Mouse (Mus musculus) spleen, embryonic (tissue): ENCODE measurements around the gene Vsig1.

Experiments
- CTCF ChIA-PET: fragments of 350-600 bp; sonication (Branson Sonifier 250); formaldehyde crosslinking; loops from one replicate; lab custom pipeline; 2022; lab: Charles Lee

Vsig1 gene

DNA sequence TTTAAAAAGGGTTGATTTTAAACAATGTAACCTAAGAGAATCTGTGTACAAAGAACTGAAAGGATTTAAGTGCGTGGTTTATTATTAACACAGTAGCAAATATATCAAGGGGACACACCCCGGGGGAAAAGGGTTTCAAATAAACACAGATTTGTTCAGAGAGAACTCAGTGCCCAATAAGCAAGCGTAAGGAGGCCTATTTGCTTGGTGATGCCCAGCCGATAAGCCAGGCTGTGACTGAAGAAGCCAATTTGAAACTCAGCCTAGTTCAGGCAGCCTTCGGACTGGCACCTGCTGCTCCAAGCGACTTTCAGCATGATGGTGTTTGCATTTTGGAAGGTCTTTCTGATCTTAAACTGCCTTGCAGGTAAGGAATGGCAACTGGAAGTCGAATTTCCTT is at the start of gene Vsig1:
Vsig1 (plus strand) TSS at position 249 of the 400 bp plus-strand sequence.
- CTCF ChIA-PET, result no interaction called here

DNA sequence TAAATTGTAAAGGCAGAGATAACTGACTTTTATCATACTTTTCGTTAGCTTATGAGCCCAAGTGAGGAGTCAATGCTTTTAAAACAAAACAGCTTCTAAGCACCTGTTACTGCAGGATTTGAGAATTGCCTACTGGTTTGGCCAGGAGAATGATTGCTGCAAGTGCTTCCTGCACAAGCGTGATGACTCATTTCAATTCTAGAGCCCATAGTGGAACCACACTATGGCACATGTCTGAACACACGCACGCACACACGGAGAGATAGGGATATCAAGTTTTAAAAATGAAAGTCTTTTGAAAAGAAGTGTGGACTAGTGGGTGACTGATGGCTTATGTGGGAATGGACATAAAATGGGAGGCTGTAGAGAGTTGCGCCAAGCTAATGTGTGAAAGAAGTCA is 44.6 kb upstream of the Vsig1 start:
- CTCF ChIA-PET, result no interaction called here

DNA sequence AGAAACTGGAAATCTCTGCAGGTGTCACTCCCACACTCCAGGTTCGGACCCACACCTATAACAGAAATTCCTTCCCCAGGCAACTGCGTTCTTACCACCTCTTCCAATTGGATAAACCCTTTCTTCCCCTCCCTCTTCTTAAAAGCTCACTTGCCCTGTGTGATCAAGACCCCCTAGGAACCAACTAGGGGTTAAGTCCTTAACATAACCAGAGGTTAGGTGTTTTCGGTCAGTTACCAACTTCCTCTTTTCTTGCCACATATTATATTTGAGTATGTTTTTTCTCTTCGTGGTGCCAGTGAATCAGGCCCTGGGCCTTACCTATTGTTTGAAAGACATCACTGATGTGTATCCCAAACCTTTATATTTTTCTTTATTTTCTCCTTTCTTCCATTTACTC is 44.0 kb upstream of the Vsig1 start:
- CTCF ChIA-PET, result no interaction called here

DNA sequence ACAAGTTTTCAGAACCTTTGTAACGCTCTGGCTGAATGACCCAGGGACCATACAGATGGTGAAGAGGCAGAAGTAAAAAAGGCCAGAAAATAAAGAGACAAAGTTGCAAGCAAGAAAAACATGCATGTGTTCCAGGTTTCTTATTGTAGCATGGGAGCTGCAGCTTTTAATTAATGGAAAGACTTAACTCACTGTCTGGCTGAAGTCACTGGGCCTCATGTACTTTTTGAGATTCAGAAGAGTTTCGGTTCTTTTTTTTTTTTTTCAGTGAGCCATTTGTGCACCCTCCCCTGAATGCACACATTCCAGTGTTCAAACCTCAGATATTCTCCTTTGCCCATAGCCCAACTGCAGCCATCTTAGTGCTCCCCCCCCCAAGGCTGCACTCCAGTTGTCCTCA is 20.2 kb upstream of the Vsig1 start:
- CTCF ChIA-PET, result no interaction called here

DNA sequence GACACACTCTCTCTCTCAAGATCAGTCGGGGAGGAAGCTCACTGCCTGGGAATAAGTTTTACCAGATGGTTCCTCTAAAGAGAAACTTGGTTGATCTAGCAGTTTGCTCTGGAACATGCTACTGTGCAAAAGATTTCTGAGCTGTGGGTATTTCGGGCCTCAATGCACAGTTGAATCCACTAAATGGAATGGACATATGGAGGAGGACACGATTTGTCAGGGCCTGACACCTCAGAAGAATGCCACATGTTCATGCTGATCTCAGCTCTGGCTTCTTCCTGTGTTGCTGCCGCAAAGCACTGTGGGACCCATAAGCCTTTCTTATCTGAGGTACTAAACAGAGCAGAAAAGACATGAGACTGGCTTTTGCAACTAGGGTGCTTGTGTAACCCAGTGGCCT is 15.6 kb upstream of the Vsig1 start:
- CTCF ChIA-PET, result no interaction called here

DNA sequence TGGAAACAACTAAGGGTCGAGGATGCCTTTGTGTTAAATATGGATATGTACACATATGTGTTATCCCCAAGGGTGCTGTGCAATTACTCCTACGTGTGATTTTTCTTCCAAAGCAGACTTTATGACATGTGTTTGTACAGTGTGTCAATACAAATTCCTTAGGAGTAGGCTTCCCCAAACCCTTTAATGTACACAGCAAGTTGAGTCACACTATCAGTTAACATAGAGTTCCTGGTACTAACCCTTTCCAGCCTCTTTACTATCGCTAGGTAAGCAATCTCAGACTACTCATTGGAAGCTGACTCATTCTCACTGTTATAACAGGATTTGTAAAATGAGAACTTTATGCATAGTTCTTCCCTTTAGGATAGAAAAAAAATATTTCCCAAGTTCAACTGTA is 3.9 kb upstream of the Vsig1 start:
- CTCF ChIA-PET, result no interaction called here

DNA sequence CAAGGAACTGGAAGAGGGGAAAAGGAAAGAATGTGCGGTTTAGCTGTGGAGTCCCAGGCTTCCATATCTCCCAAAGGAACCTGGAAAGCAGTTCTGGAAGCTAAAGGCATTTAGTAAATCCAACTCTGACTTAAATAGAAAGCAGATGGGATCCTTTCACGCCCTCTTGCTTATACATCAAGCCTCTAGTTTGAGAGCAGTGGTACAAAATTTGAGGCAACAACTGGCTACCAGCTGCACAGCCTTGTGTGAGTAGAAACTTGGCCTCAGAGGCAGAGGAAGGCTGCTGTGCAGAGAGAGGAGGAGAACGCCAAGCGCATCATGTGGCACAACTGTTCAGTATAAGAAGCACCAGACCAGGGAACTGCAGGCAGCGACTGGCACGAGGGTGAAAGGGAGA is 13.9 kb downstream of the Vsig1 start:
- CTCF ChIA-PET, result no interaction called here

DNA sequence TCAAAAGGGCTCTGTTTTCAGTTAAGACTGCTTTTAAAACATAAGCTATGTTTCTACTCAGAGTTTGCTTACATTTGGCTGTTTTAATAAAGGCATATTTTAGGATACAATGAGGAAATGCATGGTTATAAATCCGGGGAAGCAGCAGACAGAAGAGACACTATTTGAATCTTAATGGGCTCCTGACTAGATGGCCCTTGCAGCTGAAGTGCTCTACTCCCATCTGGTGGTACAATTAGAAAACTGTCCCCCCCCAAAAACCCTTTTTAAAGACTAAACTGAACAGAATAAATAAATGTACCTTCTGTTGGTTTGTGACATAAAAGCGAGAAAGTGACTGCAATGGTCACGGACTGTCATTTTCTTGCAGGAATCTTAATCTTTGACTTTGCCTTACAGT is 24.7 kb downstream of the Vsig1 start:
- CTCF ChIA-PET, result no interaction called here

DNA sequence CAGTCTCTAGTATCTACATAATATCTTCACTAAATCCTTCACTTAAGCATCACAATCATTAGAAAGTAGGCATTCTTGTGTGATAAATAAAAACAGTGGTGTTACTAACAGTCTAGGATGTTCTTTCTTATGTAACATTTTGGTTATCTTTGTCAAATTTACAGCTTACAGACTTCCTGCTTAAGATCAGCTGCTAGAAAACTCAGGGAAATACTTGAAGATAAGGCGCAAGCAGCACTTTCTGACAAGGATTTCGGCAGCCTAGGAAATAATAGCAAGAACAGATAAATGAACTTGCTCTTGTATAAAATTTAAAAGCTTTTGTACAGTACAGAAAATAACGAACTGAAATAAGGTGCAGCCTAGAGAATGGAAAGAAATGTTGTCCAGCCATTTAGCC is 25.9 kb downstream of the Vsig1 start:
- CTCF ChIA-PET, result no interaction called here

DNA sequence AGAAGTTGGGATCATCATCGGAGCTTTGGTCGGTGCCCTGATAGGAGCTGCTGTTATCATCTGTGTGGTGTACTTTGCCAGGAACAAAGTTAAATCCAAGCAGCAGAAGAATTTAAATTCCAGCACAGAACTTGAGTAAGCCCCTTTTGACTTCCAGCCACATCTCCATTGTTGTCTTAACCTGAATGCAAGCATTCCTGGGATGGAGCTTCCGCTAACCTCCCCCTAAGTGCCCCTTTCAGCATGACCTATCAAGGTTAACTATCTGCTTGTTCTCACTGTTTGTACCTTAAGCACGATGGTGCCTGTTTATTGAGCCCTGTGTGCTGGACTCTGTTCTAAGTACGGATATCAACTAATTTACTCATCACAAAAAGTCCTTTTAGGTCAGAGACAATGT is 28.9 kb downstream of the Vsig1 start:
- CTCF ChIA-PET, result no interaction called here

DNA sequence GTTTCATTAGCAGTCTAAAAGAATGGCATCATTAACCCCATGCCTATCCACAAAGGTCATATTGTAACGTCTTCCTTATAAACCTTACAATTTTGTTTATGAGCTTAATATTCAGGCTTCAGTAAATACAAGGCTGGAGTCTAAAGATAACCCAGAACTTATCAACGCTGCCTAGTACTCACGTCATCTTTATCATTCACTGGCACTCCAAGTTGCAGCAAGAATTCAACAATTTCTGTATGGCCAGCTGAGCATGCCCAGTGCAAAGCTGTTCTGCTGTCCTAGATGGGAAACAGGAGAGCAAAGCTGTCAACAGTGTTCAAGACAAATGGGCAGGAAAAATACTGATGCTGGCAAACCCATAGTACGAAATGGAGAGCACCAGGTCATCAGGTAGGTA is 46.2 kb downstream of the Vsig1 start:
- CTCF ChIA-PET, result no interaction called here

DNA sequence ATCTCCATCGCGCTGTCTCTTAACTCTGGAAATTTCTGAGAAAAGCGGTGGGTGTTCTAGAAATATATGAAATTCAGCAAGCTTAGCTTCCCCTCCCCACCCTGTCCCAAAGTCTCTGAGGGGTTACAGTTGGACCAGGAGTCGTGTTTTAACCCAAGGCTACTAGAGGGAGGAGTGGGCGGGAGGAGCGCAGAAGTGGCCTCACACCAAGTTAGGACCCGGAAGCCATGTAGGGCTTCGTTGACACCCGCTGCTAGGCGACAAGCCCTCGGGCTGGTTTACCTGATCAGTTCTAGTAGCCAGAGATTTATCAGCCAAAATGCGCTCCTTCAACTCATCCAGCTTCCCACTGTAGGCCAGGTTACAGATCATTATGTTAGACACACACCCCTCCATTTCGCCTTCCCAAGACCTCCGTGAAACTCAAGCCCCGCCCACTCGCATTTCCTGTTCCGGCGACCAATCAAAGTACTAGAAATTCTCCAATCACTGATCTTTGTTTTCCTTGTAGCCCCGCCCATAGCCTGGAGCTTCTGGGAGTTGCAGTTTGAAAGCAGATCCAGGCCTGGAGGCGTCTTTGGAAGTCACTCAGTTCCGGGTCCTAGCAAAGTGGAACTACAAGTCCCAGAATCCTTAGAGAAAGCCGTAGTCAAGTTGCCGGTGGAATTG is 49.0 kb downstream of the Vsig1 start, which contains the start of the genes Psmd10 and Atg4a:
Psmd10 (minus strand) TSS at position 457 of the 669 bp plus-strand sequence.
Atg4a (plus strand) TSS at position 636 of the 669 bp plus-strand sequence.
- CTCF ChIA-PET, result no interaction called here

DNA sequence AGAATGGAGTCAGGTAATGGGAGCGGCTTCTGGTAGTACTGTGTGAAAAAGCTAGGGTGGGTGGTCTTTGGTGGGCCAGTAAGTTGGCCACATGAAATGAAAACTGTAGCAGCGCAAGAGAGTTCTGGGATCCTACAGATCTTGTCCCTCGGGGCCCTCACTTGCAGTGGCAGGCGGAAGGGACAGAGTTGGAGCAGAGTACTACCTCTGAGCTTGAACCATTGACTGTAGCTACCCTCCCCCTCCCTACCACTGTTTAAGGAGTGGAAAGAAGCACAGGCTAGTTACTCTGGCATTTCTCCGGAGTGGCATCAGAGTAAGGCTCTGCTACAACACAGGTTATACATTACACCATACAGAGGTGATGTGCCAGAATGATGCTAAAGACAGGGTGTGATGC is 49.6 kb downstream of the Vsig1 start:
- CTCF ChIA-PET, result no interaction called here

DNA sequence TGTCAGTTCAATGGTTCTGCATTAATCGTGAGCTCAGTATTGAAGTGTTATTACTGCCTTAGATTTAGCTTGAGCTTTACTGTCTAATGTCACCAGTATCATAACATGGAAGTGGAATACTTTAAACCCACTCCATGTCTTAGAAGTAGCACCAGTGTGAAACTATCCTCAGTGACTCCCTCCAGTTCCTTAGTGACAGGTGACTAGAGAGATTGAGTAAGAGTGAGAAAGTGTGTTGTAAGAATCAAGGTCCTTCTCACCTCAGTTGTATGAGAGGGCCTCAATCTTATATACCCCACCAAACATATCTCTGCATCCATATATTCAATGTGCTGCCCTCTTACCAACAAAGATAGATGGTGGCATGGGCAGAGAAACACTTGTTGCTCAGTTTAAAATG is 71.5 kb downstream of the Vsig1 start:
- CTCF ChIA-PET, result no interaction called here

DNA sequence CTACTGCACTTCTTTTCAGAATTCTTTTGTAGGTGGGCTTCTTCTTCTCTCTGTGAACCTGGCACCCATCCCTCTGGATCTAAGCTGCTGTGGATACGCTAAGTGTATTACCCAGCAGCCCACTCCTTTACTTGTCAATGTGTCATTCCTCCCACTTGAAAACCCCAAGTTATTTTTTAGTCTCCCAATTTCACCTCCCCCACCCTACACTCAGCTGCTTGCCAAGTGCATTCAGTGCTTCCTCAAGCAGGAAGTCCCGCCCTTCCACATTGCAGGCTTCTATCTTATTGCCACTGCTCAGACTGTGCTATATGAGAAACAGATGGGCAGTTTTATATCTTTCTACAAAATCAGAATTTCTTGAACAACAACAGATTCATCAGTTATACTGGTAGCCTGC is 72.1 kb downstream of the Vsig1 start:
- CTCF ChIA-PET, result no interaction called here

DNA sequence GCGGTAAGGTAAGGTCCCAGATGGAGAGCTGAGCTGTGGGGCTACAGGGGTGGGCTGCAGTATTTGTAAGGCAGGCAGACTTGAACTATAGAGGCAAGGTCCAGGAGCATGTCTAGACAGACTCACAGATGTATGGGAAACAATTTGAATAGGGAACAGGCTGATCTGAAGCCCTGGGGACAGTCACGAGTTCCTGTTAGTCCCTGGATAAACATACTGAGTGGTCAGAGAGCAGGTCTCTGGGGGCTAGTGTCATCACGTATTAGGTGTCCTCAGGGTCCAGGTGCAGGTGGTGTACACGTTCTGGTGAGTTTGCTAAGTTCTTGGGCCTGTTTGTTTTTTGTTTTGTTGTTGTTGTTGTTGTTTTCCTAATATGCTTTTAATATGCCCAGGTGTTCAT is 72.8 kb downstream of the Vsig1 start:
- CTCF ChIA-PET, result no interaction called here

DNA sequence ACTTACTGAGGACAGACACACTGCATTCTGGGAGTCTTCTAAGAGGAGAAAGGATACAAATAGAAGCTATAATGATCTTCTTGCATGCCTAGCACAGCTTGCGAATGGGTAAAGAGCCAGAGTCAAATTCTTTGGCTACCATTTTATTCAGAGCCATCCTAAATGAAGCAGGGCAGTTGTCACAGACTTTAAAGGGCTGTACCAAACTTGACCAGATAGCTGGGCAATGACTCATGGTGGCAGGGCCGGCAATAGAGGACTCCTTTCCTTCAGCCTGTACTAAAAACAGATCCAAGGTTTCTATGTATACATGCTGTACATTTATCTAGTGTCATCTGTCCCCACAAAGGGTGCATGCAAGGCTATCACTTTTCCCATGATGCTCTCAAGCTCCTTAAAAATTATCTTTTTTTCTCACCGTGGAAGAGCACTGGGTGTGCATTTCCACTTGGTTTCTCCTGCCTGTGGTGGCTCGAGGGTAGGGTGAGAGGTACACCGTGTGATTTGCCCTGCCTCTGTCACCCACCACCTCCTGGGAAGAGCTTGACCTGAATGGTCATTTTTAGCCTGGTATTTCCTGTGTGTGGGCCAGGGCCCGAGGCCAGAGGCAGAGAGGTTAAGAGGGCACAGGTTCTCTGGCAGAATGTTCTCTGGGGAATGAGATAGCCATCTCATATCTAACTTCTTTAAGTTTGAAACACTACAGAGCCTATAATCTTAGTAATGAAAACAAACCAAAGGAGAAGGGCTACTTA is 76.0 kb downstream of the Vsig1 start:
- CTCF ChIA-PET, result no interaction called here

DNA sequence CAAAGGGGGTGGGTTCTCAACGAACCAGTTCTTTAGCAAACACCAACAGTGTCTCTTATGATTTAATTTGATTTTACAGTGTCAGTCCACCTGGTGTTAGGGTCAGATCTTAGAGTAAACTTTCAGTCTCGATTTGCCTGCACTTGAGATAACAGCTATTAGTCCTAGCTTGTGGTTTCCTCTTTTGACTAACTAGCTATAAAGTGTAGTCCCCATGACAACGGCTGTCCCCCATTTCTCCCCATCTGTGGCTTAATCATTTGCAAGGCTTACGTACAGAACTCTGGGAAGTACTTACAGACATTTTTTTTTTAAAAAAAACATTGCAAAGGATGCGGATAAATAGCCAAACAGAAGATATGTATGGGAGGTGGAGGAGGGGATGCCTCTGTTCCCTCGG is 77.4 kb downstream of the Vsig1 start:
- CTCF ChIA-PET, result no interaction called here

DNA sequence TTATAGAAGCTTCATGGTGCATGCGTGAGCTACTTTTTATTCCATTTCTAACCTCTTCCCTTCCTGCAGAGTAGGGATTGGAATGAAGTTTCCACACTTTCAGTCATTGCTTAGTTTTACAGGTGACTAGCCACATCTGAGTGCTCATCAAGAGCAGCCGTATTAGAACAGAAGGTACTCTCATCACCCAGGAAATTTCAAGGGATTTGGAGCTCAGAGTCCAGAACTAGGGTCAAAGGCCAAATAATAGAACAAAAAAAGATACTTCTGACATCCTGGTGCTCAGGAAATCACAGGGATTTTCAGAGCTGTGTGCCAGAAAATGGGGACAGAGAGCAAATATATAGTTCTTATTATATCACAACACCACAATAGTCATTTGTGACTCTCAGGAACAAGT is 77.8 kb downstream of the Vsig1 start:
- CTCF ChIA-PET, result no interaction called here
